Mouse (Mus musculus) cerebellum, adult 2 months (tissue): Measurements from ENCODE around the gene Ank2.

Experiments
- CTCF ChIP-seq: fragments of 200-500 bp; IDR thresholded peaks from 2 replicates; pipeline ENCODE4 v1.5.1; 2011; ENCODE audit warnings: low read depth, mild to moderate bottlenecking, control low read depth, low read length, moderate library complexity, borderline replicate concordance; ENCODE audit not compliant: insufficient read depth
- POLR2A ChIP-seq: fragments of 200-500 bp; IDR thresholded peaks from 2 replicates; pipeline ENCODE4 v1.6.1; 2011; ENCODE audit warnings: low read length, control low read depth, borderline replicate concordance; ENCODE audit not compliant: insufficient read depth

- TF ChIP-seq POLR2A: no peak
- TF ChIP-seq CTCF: no peak
These were observed 523.7 kb downstream of the Ank2 start for GRCm38 (mm10) chr3:126975409-126975808.
